Mouse (Mus musculus): Measurements from ENCODE around the gene Nab1.

Gene Nab1

GRCm38 (mm10) chr1:52470811-52471489 lies 29.5 kb downstream of the Nab1 start:
- no peak for DNase-seq (ENCODE audit: low spot score)

DNA sequence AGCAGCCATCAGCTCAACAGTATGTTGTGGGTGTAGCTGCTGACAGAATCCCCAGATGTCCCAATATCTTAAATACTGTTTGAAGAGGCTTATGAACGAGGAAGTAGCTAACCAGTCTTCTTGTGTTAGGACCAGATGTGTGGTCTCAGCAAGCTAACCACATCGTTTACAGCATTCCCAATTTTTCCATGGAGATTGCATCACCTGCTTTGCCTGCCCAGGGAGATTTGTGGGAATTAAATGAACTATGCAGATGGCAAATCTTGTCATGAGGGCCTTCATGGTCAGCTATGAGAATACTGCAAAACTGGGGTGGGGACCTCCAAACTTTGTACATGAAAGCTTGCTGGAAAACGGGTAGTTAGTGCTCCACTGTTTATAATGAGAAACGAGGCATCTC lies 30.2 kb downstream of the Nab1 start:
- DNase-seq (ENCODE audit: low spot score): no peak

DNA sequence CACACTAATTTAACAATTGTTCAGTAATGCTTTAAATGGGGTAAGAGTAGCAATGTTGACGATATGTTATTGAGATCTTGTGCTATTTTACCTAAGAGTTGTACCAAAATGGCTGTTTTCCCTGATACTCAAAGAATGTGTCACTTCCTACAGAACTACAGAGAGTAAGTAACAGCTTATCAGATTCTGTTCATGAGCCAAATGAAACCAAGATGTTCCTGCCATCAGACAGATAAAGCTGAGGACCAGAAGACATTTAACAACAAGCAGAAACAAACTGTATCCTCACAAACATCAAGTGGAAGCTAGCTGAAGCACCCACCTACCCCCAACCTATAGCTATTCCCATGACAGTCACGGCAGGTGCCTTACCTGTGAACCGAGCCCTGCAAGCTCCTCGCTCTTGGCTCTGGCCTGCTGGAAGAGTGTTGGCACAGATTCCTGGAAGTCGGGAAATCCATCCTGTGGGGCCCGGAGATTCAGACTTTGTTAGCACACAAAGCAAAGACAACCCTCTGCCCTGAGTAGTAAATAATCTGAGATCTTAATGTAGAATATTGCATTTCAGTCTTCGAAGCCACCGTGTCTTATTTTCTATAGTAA lies 33.9 kb downstream of the Nab1 start:
- DNase-seq (ENCODE audit: low spot score): no peak

- peak; percentile 11 for DNase-seq (ENCODE audit: low spot score)
Observed at GRCm38 (mm10) chr1:52465830-52466229, 34.6 kb downstream of the Nab1 start.

GRCm38 (mm10) chr1:52465264-52465663 lies 35.2 kb downstream of the Nab1 start:
- DNase-seq (ENCODE audit: low spot score): no peak

GRCm38 (mm10) chr1:52463305-52463704 lies 37.2 kb downstream of the Nab1 start:
- DNase-seq (ENCODE audit: low spot score): no peak

- no peak for DNase-seq (ENCODE audit: low spot score)
Observed at GRCm38 (mm10) chr1:52456571-52456970, 43.9 kb downstream of the Nab1 start.

- peak; percentile 21 for DNase-seq (ENCODE audit: low spot score)
Observed at GRCm38 (mm10) chr1:52454509-52455001, 45.9 kb downstream of the Nab1 start.

DNA sequence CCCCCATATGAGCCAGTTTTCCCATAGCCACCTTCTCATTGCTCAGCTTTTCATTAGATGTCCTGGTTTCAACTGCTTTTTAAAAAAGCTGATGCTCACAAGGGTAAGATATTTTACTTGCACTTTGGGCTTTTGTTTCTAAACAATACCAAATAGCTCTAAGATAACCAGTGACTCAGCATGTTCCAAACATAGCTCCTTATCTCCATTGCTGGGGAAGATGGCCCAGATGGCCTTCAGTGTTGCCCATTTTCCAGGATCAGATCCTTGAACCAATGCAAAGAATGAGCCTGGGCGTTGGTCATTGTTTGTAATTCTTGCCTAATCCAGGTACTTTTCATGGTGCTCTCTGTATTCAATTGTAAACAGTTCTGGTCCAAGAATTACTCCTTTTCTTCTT lies 49.1 kb downstream of the Nab1 start:
- DNase-seq (ENCODE audit: low spot score): no peak

DNA sequence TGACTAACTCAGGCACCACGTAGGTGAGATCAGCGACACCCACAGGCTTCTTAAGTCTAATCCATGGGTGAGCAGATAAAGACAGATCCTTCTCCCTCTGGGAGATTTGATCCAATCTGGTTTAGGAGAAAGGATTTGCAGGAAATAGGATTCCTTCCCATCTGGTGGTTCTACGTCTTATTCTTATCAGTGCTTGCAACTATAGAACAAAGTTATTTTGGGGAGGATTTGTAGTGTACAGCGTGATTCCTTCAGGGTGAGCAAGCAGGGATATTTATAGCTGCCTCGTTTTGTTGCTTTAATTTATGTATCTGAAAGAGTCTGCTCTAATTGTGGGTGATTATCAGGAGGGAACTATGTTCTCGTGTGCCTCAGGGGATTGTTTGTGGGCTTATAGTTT lies 64.6 kb downstream of the Nab1 start:
- no peak for DNase-seq (ENCODE audit: low spot score)

DNA sequence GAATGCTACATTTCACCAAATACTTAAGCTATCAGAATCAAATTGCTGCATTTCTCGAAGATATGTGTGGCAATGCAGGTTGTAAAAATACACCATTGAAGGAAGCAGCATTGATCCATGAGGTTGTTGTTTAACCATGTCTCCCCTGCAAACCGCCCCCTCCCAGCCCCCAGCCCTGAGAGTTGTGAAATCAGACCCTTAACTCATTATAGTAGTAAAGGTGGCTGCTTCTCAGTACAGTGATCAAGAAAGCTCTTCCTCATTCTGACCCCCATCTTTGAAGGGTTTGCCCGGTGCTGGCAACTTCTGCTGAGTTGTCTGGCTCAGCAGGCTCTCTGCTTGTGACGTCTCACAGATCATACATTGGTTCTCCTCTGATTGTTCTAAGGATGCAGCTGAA lies 66.4 kb downstream of the Nab1 start:
- DNase-seq (ENCODE audit: low spot score): no peak

DNA sequence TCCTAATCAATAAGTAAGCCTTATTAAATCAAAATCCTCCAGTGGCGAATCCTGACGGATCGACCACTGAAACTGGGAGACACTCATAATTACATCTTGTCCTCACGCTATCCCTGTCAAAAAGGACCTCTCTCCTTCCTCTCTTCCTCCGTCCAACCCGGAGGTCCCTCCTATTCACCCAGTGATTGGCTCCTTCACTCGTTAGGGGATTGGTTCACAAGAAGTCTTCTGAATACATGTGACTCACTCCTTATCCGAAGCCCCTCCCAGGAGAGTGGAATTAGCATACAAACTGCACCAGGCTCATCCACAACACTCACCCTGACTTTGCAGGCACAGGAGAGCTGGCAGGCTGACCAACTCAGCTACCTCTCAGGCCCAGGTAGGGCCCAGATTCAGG lies 68.7 kb downstream of the Nab1 start:
- no peak for DNase-seq (ENCODE audit: low spot score)

GRCm38 (mm10) chr1:52430606-52431005 lies 69.9 kb downstream of the Nab1 start:
- DNase-seq (ENCODE audit: low spot score): no peak

GRCm38 (mm10) chr1:52430116-52430515 lies 70.4 kb downstream of the Nab1 start:
- DNase-seq (ENCODE audit: low spot score): no peak

DNA sequence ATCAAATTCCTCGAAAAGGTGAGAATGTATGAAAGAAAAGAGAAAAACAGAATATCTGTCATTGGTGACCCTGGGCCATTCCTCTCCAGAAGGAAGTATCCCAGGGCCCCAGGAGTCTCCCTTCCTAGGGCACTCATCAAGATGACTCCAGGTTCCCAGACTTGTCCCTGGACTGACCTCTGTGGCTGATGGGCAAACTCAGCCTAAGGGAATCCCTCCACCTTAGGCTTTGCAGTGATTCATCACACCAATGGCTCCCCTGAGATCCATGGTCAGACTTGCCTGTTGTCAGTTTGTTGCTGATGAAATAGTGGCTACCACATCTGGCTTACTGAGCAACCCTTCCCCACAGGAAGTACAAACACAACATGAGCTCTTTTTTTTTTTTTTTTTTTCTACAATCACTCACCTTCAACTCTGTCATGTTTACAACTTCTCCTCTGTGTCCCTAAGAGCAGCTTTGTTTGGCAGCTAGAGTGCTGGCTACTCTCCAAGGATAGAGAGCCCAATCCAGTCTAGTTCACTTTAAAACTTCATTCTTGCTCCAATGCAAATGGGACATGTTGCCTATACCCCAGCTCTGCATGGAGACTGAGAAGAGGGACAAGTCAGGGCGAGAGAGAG lies 72.5 kb downstream of the Nab1 start:
- peak; percentile 73 for DNase-seq (ENCODE audit: low spot score)

DNA sequence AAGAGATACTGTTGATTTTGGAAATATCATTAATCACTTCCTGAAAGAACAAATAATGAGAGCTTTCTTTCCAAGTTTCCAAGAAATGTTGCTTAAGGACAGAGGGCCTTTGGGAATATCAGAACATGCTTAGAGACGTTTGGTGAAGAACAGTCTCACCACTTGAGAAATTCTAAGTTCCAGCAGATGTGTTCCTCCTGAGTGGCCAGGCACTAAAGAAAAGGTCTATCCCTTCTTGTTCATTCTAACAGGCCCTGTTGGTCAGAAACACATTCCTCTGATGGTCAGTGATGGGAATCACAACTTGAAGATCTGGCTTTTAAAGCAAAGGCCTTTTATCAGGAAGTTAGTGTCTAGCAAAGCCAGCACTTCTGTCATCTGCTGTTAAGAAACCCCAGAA lies 76.6 kb downstream of the Nab1 start:
- peak; percentile 28 for DNase-seq (ENCODE audit: low spot score)

DNA sequence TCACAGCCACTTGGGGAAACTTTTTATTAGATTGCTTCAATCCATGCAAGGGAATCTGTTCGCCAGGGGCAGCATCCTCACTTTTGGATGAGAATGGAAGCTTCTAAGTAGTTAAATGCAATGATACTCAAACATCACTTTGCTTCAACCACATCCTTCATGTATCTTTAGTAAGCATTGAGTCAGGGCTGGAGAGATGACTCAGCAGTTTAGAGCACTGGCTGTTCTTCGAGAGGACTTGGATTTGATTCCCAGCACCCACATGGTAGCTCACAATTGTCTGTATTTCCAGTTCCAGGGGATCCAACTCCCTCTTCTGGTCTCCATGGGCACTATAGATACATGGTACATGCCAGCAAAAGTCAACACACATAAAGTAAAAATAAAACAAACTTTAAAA lies 77.4 kb downstream of the Nab1 start:
- DNase-seq (ENCODE audit: low spot score): no peak

GRCm38 (mm10) chr1:52422137-52422536 lies 78.3 kb downstream of the Nab1 start:
- DNase-seq (ENCODE audit: low spot score): peak; percentile 12

GRCm38 (mm10) chr1:52421623-52422022 lies 78.9 kb downstream of the Nab1 start:
- no peak for DNase-seq (ENCODE audit: low spot score)

- no peak for DNase-seq (ENCODE audit: low spot score)
Observed at GRCm38 (mm10) chr1:52419088-52419819, 81.2 kb downstream of the Nab1 start.
